Mouse (Mus musculus) testis, adult 2 months (tissue): ENCODE measurements at regions not wholly inside any gene's neighbourhood (a gene's known extent, or its start where the extent isn't known, plus 50 kb on each side); places are given as distances from the start of the nearest gene placed in this dataset.

Source experiments
- CTCF ChIP-seq: fragments of 200-500 bp; IDR thresholded peaks from 2 replicates; pipeline ENCODE4 v1.5.1; 2012; ENCODE audit warnings: low read depth, mild to moderate bottlenecking, inconsistent platforms, low read length, moderate library complexity; ENCODE audit not compliant: control insufficient read depth, insufficient read depth, insufficient replicate concordance
- POLR2A ChIP-seq: fragments of 200-500 bp; IDR thresholded peaks from 2 replicates; pipeline ENCODE4 v1.6.1; 2012; ENCODE audit warnings: low read depth, mild to moderate bottlenecking, inconsistent platforms, low read length, moderate library complexity; ENCODE audit not compliant: control insufficient read depth

- no peak for TF ChIP-seq CTCF
- TF ChIP-seq POLR2A: no peak
Observed at GRCm38 (mm10) chr16:51915929-51916308, 115.1 kb upstream of the Cblb start.
